Mouse (Mus musculus): ENCODE measurements around the gene Serpina3i.
"Not testable (repeated sequence)": the region's sequence is repeated elsewhere in the genome, so short reads cannot be mapped to it uniquely, and the experiment has no call there.

Serpina3i gene

DNA sequence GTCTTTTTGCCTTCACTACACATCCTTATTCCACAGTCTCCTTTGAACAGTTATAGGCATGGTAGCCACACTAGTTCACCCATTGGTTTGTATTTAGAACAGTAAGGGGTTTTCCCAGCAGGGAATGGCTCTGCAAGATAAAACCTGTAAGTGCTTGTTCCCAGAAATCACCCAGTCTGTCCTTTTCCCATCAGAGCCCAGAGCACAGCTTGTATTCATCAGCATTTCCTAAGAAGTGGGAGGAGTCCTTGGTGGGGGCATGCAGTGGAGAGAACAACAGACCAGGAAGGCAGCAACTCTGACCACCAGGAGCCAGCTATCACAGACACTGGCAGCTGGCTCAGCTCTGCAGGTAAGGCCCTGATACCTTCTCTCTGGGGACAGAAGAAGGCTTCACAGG lies at the start of gene Serpina3i:
TSS of gene Serpina3i (plus strand) at position 260 of the 400 bp plus-strand sequence.
- no peak for DNase-seq (ENCODE audit: low read depth, low spot score)

- DNase-seq (ENCODE audit: low read depth, low spot score) = peak; percentile 29
Measured at GRCm38 (mm10) chr12:104213689-104214444, 49.1 kb upstream of the Serpina3i start.

DNA sequence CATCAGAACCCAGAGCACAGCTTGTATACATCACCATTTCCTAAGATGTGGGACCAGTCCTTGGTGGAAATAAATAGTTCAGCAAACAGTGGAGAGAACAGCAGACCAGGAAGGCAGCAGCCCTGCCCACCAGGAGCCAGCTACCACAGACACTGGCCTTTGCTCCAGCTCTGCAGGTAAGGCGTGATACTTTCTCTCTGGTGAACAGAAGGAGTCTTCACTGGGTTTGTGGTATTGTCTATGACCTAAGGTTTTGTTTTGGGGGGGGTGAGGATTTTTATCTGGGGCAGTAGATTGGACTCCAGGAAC lies 48.5 kb upstream of the Serpina3i start, which contains the start of gene Serpina3f:
TSS of gene Serpina3f (plus strand) at position 100 of the 309 bp plus-strand sequence.
- no peak for DNase-seq (ENCODE audit: low read depth, low spot score)

DNA sequence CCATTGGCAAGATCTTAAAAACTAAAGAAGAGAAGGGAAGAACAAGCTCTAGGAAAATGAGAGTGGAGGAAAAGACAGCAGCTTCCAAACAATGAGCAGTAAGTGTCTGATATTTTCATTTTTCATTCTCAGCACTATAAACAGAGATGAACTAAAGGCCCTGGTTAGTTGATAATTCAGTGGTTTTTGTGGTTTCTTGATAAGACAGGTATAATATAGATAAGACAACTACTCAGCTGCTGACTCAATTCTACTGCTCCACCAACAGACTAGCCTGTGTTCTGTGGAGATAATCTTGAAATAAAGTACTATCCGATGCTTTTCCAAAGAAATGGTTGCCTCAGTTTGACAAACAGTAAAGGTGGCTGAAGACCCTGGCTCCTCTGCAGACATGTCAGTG lies 47.7 kb upstream of the Serpina3i start:
- DNase-seq (ENCODE audit: low read depth, low spot score) = peak; percentile 10

DNA sequence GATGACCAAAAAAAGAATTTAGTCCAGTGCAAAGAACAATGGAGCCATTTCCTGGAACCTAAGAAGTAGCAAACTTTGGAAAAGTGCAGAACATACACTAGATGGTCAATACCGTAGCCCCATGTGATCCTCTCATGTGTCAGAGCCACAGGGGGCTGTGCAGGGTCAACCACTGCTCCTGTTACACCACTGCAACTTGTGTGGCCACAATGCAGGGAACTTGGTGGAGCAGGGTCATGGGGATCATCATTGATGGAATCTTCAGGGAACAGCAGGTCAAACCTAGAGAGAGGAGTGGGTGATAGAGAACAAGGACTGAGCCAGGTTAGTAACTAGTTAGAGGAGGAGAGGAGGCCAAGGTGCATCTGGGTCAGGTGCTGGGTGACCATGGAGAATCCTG lies 41.3 kb upstream of the Serpina3i start:
- no peak for DNase-seq (ENCODE audit: low read depth, low spot score)

DNA sequence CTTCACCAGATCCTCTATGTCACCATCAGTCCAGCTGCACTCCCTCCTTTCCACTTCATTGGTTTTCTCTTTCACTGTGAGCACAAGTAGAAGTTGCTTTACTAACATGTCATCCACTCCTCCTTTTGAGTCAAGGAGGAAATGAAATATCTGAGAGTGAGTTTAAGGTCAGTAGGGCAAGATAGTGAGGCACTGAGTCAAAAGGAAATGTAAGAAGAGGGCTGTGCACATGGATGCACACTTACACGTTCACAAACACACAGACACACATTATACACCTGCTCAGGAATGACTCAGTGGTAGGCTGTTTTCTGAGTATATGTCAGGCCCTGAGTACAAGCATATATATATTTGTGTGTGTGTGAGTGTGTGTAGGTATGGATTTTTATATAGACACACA lies 39.2 kb upstream of the Serpina3i start:
- DNase-seq (ENCODE audit: low read depth, low spot score) = no peak

DNA sequence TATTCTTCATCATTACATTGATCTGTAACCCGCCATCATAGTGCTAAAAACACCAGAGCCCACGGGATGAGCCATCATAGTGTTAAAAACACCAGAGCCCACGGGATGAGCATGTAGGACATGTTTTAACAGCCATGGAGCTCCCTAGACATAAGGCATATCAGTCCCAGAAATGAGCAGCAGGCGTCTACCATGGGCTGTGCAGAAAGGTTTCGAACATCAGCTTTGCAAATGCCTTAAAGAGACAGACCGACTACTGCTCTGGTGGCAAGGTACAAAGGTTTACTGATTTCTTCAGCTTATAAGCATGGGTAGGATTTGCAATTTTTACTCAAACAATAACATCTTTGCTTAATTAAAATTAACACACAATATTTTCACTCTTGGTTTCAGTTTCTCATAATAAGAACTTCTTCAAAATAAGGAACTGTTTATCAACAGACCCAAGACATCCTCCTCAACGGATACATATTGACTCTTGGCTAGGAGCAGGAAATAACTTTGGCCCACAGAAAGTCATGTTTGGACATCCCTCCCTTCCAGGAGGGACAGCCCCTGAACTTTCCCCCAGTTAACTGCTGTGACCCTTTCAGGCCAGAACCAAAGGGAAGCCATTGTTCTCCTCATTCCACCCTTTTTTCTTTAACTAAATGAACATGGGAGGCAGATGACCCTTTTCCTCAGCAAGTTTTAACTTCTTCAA lies 38.2 kb upstream of the Serpina3i start:
- DNase-seq (ENCODE audit: low read depth, low spot score) = no peak

DNA sequence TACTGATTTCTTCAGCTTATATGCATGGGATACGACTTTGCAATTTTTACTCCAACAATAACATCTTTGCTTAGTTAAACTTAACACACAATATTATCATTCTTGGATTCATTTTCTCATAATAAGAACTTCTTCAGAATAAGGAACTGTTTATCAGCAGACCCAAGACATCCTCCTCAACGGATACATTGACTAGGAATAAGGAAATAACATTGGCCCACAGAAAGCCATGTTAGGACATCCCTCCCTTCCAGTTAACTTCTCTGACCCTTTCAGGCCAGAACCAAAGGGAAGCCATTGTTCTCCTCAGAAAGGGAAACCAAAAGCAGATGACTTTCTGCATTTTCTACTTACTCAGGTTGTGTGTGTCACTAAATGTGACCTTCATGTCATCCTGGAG lies 32.2 kb upstream of the Serpina3i start:
- no peak for DNase-seq (ENCODE audit: low read depth, low spot score)

DNA sequence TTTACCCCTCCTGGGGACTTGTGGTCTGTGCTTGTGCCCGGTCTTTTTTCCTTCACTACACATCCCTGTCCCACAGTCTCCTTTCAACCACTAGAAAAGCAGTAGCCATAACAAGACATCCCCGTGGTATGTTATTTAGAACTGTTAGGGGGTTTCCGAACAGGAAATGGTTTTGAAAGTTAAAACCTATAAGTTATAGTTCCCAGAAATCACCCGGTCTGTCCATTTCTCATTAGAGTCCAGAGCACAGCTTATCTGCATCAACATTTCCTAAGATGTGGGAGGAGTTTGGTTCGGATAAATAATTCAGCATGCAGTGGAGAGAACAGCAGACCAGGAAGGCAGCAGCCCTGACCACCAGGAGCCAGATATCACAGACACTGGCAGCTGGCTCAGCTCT lies 27.0 kb upstream of the Serpina3i start, which contains the start of gene Serpina3g:
TSS of gene Serpina3g (plus strand) at position 331 of the 400 bp plus-strand sequence.
- peak; percentile 39 for DNase-seq (ENCODE audit: low read depth, low spot score)

DNA sequence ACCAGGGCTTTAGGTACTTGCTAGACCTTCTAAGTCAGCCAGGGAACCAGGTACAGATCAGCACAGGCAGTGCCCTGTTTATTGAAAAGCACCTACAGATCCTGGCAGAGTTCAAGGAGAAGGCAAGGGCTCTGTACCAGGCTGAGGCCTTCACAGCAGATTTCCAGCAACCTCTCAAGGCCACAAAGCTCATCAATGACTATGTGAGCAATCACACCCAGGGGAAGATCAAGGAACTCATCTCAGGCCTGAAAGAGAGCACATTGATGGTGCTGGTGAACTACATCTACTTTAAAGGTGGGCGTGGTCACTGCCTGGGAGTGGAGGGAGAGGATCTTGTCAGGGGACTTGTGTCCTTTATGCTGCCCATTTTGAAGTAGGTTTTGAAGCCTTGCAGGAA lies 24.9 kb upstream of the Serpina3i start:
- DNase-seq (ENCODE audit: low read depth, low spot score) = not testable (repeated sequence)

GRCm38 (mm10) chr12:104243307-104243706 lies 19.6 kb upstream of the Serpina3i start:
- no peak for DNase-seq (ENCODE audit: low read depth, low spot score)

GRCm38 (mm10) chr12:104245092-104245491 lies 17.8 kb upstream of the Serpina3i start:
- DNase-seq (ENCODE audit: low read depth, low spot score) = no peak

- DNase-seq (ENCODE audit: low read depth, low spot score) = no peak
Measured at GRCm38 (mm10) chr12:104245595-104245994, 17.3 kb upstream of the Serpina3i start.

- no peak for DNase-seq (ENCODE audit: low read depth, low spot score)
Measured at GRCm38 (mm10) chr12:104247553-104248002, 15.3 kb upstream of the Serpina3i start.

GRCm38 (mm10) chr12:104248231-104248630 lies 14.7 kb upstream of the Serpina3i start:
- no peak for DNase-seq (ENCODE audit: low read depth, low spot score)

DNA sequence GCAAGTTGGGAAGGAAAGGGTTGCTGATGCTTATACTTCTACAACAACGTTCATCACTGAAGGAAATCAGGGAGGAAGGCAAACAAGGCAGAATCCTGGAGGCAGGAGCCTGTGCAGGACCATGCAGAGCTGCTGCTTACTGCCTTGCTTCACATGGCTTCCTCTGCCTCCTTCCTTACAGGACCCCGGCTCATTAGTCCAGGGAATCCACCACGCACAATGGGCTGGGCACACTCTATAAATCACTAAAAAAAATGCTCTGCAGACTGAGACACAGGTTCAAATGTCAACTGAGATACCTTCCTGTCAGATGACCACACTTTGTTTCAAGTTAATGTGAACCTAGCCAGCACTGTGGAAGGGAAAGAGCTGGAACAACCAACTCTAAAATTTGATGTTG lies 1.9 kb upstream of the Serpina3i start:
- DNase-seq (ENCODE audit: low read depth, low spot score) = no peak

- DNase-seq (ENCODE audit: low read depth, low spot score) = no peak
Measured at GRCm38 (mm10) chr12:104266374-104266773, 3.5 kb downstream of the Serpina3i start.

DNA sequence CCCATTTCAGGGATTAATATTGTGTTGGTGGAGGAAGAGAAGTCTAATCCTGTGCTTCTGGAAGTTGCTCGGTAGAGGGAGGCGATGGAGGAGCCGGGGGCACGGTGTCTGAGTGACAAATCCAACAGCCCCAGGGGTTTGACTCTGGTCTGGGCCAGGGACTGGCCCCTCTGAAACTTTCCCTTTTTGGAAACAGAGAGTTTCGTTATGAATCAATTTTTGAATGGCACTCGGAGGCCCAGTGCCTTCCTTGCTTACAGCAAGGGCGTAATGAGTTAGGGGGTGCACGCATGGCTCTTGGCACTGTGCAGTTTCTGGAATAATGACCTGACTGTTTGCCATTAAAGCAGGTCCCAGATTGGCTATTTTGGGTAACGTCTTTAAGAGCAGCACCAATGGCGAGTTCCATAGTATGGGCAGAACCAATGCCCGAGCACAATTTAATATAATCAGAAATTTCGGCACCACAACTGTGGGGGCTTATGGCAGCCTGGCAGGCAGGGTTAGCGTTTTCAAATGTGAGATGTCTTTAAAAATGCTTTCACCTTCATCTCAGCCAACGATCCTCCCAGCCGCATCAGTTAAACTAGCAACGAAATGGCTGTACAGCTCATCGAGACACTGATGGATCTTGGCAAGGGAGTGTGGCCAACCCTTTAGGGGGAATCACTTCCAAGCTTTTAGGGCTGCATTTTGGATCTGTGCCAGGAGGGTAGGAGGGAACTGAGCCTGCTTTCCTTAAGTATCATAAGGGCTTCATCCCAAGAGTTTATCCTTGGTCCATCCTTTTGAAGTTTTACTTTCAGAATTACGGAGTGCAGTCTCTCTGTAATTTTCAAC lies 15.5 kb downstream of the Serpina3i start:
- DNase-seq (ENCODE audit: low read depth, low spot score) = no peak

- DNase-seq (ENCODE audit: low read depth, low spot score) = no peak
Measured at GRCm38 (mm10) chr12:104279056-104279435, 16.1 kb downstream of the Serpina3i start.

DNA sequence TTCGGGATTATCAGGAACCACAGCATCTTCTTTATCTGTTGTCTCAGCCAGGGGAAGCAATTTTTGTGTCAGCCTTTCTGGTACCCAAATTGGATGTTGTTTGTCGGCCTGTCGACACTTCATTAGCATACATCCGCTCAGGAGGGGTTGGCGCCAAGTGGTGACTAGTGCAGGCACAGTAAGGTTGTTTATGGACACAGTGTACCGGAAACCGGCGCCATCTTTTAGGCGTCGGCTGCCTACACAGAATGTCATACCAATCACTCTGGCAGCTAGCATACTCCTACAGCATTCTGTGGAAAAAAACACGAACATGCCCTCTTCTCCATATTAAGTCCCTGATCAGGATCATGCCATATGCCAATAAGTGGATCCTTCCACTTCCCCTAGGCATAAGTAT lies 20.5 kb downstream of the Serpina3i start:
- DNase-seq (ENCODE audit: low read depth, low spot score) = no peak

GRCm38 (mm10) chr12:104288336-104288735 lies 25.4 kb downstream of the Serpina3i start:
- no peak for DNase-seq (ENCODE audit: low read depth, low spot score)

DNA sequence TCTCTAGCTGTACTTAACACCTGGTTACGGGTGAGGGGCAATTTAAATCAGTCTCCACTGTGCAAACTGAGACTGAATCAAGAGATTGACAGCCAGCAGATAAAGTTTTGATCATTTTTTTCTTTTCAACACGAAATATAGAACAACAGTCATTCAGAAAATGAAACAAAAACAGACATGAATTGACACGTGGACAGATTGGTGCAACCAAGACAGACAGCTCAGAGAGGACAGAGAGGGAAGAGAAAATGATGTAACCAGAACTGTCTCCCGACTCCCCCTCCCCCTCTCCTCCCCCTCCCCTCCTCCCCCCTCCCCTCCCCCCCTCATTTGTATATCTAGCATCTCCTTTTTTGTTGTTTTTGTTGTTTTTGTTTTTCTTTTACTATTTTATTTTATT lies 26.9 kb downstream of the Serpina3i start:
- no peak for DNase-seq (ENCODE audit: low read depth, low spot score)
